Mouse (Mus musculus) olfactory bulb, adult 2 months (tissue): ENCODE data around the gene Pcp4.

Experiments
- CTCF ChIP-seq: fragments of 200-500 bp; IDR thresholded peaks from 2 replicates; pipeline ENCODE4 v1.5.1; 2012; ENCODE audit warnings: low read depth, mild to moderate bottlenecking, low read length, moderate library complexity; ENCODE audit not compliant: insufficient read depth
- POLR2A ChIP-seq: fragments of 200-500 bp; IDR thresholded peaks from 2 replicates; pipeline ENCODE4 v1.6.1; 2012; ENCODE audit warnings: mild to moderate bottlenecking, low read depth, low read length, moderate library complexity; ENCODE audit not compliant: insufficient read depth

DNA sequence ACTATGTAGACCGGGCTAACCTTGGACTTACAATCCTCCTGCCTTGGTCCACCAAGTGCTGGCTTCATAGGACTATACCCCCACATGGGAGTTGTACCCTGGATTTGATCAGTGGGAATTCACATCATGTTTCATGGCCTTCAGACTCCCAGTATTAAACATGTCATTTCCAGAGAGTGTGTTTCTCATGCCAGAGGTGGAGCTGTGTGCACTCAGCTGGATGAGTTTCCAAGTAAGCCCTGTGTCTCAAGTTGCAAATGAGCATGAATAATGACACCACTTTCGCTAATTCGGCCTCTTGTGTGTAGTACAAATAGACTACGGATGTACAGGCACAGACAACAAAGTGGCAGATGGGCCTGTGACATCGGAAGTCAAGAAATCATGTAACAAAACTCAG is 20.6 kb downstream of the Pcp4 start:
- no peak for TF ChIP-seq CTCF
- TF ChIP-seq POLR2A = no peak
